Mouse (Mus musculus) adrenal gland, postnatal 25 days (tissue): Measurements from ENCODE around the gene Map3k21. TPM values are rescaled to one million over a fixed set of nuclear protein-coding genes. Genes with fewer than 3 reads are reported as not detected.
A peak's percentile ranks its signal among the peaks of the same experiment; 100 is the strongest.

ENCODE experiments used
- DNase-seq: peaks from one replicate; pipeline ENCODE4 v3.0.0; 2021; ENCODE audit warnings: mixed read lengths
- long read RNA-seq: library from polyadenylated mRNA; stranded (forward); transcript quantifications from one replicate; pipeline ENCODE4 v2.0.0, GENCODE M21; 2021
- total RNA-seq: library from RNA; stranded (reverse); gene quantifications from 2 replicates; pipeline ENCODE4 v1.2.3, GENCODE M21; 2021

The Map3k21 gene
- 3.4 TPM in 2 replicates for total RNA-seq
- long read RNA-seq, partial matches to known transcripts = 0 of 1 reads
- long read RNA-seq, other reads (novel, unspliced or antisense) = 1 of 1 reads

GRCm38 (mm10) chr8:125910365-125911228 is at the start of gene Map3k21:
Gene Map3k21, plus strand, starts transcription at chr8:125910450.
- peak; percentile 42 for DNase-seq

DNA sequence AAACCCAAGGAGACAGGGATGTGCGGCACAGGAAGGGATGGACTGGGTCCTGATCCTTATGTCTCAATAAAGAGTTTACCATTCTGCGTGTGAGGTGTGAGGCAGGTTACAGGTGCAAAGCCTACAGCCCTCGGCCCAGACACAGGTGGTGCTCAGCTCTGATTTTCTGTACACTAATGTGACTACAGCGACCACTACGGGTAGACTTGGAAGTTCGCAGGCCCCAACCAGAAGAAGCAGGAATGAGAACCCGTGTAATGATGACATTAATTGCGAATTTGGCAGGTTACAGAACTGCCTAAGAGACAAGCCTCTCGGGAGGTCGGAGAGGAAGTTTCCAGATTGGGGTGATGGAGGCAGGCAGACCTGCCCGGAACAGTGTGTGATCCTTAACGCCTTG is 44.1 kb upstream of the Map3k21 start:
- DNase-seq = no peak

- DNase-seq = no peak
Measured at GRCm38 (mm10) chr8:125868552-125868951, 41.7 kb upstream of the Map3k21 start.

DNA sequence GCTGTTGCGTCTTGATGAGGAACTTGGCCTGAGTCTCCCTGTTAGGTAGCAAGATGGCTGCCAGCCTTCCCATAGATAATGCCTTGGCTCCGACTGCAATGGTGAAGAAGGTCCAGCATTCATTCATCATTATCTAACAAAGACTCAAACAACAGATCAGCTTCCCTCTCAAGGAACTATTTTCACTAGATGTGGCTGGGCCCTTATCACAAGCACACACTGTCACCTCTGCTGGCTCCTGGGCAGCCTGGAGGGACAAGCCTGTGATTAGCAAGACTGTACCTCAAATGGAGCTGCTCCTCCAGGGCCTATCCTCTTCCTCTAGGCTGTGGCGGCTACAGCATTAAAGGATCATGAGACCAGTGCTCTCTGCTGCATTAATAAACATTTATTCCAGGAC is 40.5 kb upstream of the Map3k21 start:
- no peak for DNase-seq

DNA sequence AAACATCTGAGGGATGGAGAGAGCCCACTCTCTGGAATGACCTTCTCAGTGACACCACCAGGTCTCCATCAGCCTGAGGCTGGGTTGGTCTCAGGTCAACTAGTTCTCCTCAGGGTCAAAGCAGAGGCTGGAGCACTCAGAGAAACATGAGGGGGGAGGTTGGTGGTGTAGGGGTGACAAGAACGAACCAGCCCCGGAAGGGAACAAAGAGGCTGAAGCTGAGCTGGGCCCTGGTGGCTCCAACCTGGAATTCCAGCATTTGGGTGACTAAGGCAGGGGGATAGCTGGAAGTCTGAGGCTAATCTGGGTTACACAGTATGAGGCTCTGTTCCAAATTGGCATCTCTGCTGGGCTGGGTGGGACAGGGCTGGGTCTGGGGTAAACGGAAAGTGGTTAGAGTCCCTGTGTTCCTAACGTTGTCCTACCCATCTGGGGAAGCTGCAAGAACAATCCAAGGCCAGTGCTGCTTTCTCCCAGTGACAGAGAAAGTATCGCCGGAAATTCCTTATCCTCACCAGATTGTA is 40.0 kb upstream of the Map3k21 start:
- DNase-seq = no peak

- peak; percentile 71 for DNase-seq
Measured at GRCm38 (mm10) chr8:125870821-125871321, 39.4 kb upstream of the Map3k21 start.

DNA sequence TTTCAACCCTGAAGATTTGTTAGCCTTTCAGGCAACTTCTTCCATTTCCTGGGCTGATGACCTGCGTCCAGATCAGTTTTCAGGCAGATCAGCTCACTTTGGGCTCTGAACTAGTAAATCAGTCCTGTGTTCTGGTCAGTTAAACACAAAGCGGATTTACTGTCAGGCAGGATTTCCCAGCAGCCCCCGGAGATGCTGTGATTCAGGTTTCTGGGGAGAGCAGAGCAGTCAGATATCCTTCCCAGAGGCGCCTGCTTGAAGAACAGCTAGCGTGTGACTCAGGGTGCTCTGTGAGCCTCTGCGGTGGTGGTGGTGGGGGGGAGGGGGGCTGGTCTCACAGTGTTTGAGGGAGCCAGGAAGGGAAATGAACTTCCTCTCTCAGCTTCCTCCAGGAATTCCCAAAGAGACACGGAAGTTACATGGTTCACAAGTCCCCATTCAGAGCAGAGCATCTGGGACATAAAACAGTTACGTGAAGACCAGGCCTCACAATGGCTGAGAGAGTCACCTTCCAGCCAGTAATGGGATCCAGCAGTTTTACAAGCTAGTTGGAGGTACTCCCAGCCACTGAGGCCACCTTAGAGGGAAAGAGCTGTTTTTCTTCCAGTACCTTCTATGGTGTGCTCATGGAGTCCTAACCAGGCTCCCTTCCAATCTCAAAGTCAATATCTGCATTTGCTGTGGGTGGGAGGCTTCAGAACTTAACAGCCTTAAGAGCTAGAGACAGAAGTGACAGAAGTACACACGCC is 37.6 kb upstream of the Map3k21 start:
- DNase-seq = no peak

DNA sequence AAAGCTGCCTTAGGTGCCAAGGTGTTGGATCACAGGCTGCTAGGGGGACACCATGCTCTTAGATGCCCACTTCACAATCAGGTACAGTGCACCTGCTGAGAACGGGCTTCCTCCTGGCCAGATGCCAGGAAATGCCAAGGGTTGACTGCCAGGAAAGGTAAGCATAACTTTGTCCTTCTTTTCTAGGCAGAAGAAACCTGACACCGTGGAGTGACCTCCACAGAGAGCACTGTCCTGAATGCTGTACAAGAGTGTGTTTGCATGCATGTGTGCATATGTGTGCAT is 37.1 kb upstream of the Map3k21 start:
- DNase-seq = no peak

DNA sequence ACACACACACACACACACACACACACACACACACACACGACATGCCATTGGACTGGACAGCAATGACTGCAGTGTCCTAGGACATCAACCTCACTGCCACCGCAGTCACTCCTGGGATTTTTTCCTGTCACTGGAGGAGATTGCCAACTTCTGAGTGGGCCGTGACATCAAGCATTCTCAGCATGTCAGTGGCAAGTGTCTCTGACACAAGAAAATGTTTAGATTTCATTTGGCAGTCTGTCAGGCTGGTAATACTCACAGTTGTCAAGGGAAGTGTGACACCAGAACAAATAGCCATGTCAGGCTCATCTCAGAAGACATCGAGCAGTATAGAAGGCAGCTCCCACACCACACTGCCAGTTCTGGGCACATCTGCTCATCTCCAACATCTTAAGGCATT is 29.8 kb upstream of the Map3k21 start:
- no peak for DNase-seq

DNA sequence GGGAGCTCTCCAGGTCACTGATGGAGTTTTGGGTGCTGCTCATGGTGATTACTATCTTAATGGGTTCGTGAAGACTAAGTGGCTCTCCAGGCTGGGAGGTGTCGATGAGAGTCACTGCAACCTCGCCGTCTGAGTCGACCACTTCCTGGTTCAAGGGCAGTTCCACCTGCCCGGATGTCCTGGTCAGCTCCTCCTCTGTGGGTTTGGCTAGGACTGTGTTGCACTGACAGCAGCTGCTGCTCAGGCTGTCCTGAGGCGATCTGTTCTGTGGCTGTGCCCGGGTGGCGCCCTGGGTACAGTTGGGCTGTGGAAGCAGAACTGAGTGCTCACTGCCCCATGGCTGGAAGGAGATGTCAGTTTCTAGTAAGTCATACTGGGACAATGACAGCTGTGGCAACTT is 22.7 kb upstream of the Map3k21 start:
- DNase-seq = no peak

DNA sequence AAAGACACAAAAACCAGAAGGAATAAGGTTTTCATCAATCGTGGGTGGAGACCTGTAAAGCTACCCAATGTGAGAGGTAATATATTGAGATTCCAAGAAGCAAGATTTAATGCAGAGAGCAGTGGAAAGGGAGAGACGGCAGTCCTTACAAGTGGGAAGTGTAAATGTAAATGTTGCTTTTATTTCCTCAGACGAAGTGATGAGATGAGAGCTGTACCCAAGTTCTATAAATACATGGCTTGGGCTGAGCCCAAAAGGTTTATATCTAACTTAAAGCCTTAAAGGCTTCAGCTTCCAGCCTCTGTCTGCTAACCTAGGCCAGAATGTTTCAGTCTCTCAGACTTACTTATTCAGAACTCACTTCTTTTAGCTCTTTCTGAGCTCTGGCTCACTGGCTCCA is 20.3 kb upstream of the Map3k21 start:
- DNase-seq = no peak

DNA sequence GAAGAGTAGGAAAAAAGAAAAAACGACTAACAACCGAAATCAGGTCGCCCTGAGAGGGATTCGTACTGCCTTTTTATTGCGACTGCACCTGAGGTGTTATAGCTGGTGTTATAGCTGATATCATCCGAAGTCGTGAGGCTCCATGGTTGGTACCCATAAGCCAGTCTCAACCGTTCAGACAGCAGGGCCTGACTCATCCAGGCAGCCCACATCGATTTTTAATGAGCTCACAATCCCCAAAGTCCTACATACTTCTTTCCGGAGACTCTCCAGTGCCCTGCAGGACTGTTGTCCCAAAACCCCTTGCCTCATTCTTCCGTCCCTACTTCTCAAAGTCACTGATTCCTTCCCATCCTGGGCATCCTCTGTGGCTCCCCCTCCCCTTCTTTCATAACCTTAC is 12.9 kb upstream of the Map3k21 start:
- DNase-seq = no peak

- DNase-seq = no peak
Measured at GRCm38 (mm10) chr8:125897868-125898788, 12.1 kb upstream of the Map3k21 start, which contains the start of gene Pcnx2. Gene Pcnx2, minus strand, starts transcription at chr8:125898317.

DNA sequence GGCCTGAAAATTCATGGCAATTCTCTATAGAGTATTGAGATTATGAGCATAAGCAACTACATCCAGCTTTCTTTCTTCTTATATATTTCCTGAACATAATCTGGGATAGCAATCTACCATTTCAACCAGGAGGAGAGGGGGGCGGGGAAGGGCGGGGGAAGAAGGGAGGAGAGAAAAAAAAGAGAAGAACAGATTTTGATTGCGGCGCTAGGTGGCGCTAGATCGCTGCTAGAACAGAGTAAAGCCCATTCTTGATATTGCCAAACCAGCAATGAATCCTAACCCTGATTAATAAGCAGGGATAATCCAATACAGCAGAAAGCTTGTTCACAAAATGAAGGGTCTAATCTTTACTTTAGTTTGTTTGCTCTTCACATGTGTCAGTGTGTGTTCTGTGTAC is 11.4 kb upstream of the Map3k21 start:
- peak; percentile 65 for DNase-seq

- DNase-seq = no peak
Measured at GRCm38 (mm10) chr8:125901167-125901566, 9.1 kb upstream of the Map3k21 start.

- DNase-seq = peak; percentile 28
Measured at GRCm38 (mm10) chr8:125902521-125902920, 7.7 kb upstream of the Map3k21 start.

GRCm38 (mm10) chr8:125905341-125905740 is 4.9 kb upstream of the Map3k21 start:
- DNase-seq = no peak

GRCm38 (mm10) chr8:125907311-125907710 is 2.9 kb upstream of the Map3k21 start:
- DNase-seq = no peak

DNA sequence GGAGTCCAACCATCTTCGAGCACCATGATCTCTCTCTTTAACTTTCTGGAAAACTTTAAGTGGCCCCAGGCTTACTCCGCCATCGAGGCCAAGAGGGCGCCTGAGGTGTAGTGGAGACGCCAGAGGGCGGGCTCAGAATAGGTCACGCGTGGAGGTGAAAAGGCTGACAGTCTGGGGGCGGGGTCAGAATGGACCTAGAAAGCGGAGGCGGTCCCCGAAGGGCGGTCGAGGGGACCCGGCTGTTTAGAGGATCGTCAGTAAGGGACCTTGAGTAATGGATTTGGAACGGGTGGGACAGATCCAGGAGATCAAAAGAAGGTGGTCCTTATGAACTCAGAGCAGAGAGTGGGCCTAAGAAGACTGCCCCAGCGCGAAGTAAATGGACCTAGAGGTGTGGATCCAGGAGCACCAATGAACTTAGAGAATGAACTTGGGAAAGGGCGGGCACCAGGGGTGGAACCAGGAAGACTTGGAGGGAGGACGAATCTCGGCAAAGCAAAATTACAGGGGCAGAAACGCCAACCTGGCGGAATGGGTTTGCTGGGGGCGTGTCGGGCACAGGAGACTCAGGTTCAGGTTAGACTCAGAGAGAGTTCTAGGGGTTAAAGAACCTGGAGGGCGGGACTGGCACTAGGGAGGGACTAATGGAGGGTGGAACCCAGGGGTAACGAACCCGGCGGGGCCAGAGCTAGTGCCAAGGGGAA is 437 bp upstream of the Map3k21 start:
- DNase-seq = peak; percentile 70

DNA sequence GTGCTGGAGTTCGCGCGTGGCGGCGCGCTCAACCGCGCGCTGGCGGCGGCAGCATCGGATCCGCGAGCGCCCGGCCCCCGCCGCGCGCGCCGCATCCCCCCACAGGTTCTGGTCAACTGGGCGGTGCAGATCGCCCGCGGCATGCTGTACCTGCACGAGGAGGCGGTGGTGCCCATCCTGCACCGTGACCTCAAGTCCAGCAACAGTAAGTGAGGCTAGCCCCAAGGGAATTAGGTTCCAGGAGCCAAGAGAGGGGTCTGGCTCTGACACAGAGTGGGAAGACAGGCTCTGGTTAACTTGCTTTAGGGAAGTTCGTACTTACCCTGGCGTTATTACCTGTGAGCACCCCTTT is 955 bp downstream of the Map3k21 start:
- no peak for DNase-seq

DNA sequence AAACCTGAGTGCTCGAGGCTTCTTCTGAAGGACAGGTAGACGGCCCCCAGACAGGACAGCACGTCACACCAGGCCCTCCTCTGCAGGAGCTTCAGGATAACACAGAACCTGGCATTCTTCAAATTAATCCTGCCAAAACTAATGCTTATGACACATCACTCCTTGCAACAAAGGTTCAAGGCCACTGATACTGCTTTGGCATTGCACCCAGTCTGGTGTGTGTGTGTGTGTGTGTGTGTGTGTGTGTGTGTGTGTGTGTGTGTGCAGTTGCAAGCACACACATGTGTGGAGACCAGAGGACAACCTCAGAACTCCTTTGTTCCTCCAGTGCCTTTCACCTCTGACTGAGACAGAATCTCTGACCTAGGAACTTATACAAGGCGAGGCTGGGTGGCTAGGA is 3.0 kb downstream of the Map3k21 start:
- DNase-seq = peak; percentile 54
